Mouse (Mus musculus): ENCODE data around the gene Olfr356. TPM values are rescaled to one million over a fixed set of nuclear protein-coding genes. Genes with fewer than 3 reads are reported as not detected.

Olfr356 gene
- polyA plus RNA-seq (2015; fragmentation: Nextera tagmentation; extraction: Ambion mirVana) = not detected in 2 replicates

DNA sequence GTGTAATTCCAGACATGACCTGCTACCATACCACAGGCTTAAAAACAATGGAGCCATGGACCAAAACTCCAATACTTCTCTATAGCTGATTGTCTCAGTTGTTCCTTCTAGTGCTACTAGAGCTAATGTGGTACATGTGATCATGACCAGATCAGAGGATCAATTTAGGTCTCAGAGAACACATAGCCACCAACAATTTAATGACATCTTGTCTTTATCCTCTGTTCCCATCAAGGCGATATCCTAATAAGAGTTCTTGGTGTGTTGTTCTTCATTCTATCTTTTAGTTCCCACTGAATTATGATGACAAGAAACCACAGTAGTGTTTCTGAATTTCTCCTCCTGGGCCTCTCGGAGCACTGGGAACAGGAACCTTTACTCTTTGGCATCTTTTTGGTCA is at the start of gene Olfr356:
Gene Olfr356, plus strand, starts transcription at position 301 of the 400 bp plus-strand sequence.
- no peak for DNase-seq (ENCODE audit: low spot score)

DNA sequence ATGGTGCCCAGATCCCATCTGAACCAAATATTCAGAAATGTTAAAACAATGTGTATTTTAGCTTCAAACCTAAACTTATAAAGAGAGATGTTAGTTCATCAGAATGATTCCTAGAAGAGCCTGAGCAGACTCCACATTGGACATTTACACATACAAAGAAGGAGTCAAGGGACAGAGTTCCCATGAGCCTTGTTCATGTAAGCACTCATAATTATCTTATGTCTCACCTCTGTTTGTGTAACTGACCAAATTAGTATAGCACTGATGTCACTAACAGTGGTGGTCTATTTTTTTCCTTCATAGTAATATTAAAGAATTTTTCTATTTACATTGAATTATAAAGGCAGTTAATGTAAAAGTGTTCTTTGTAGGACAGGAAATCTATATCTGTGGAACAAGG is 44.1 kb upstream of the Olfr356 start, which contains the start of gene Olfr353:
Gene Olfr353, minus strand, starts transcription at position 101 of the 400 bp plus-strand sequence.
- no peak for DNase-seq (ENCODE audit: low spot score)

DNA sequence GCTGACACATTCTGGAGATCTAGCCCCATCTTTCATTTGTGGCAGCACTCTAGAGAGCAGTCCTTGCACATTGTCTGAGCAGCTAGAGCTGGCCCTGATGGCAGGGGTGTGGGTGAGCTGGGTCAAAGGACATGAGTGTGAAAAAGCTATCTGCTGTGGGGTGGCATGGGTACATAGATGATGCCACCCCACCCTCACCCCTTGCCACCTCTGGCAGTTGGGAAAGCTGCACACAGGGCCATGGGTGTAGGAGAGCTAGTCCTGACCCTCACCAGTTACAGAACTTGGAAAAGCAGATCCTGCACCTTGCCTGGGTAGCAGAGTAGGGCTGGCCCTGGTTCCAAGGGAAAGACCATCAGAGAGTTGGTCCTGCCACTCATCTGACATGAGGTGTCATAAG is 39.8 kb upstream of the Olfr356 start:
- no peak for DNase-seq (ENCODE audit: low spot score)

DNA sequence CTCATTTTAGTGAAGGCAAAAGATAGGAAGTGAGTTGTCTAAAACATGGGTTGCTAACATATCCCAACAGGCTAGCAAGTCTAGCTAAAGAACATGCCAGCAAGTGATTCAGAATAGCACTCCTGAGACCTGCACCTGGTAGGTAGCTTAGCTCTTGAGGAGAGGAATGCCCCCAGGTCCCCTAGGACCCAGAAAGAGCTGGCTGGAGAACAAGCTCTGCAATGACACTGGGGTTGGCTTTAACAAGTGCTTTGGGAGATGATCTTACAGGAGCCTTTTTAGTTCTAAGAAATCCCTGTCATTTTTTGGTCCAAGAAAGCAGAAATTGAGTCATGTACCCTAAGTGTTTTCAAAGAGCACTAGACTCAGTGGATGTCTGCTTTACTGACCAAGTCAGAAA is 31.5 kb upstream of the Olfr356 start, which contains the start of gene Olfr354:
Gene Olfr354, plus strand, starts transcription at position 301 of the 400 bp plus-strand sequence.
- DNase-seq (ENCODE audit: low spot score) = no peak

DNA sequence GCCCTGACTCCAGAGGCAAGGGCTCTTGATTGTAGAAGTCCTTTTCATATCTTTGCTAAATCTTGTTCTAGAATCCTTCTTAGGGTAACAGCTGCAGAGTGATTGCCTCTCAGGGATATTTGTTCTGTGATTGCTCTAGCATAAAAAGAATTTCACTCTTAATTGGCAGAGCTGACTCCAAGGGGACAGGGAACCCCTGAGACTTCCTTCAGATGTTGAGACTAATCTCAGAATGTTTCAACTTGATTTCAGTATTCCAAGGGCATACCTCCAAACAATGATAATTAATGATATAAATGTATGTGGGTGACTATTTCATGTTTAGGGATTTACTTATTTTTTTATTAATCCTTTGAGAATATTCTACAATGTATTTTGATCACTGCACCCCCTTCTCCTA is 8.1 kb upstream of the Olfr356 start, which contains the start of gene Olfr355:
Gene Olfr355, minus strand, starts transcription at position 101 of the 400 bp plus-strand sequence.
- DNase-seq (ENCODE audit: low spot score) = no peak

Other genes with a start within 250 kb of the Olfr356 start
- not detected in 2 replicates for gene Olfr347, start 205.2 kb upstream of the Olfr356 start, polyA plus RNA-seq (2015; fragmentation: Nextera tagmentation; extraction: Ambion mirVana)
- not detected in 2 replicates for gene Olfr348, start 152.8 kb upstream of the Olfr356 start, polyA plus RNA-seq (2015; fragmentation: Nextera tagmentation; extraction: Ambion mirVana)
- gene Olfr50, start 146.6 kb upstream of the Olfr356 start, polyA plus RNA-seq (2015; fragmentation: Nextera tagmentation; extraction: Ambion mirVana) = not detected in 2 replicates
- not detected in 2 replicates for gene Olfr3, start 120.1 kb upstream of the Olfr356 start, polyA plus RNA-seq (2015; fragmentation: Nextera tagmentation; extraction: Ambion mirVana)
- gene Olfr350, start 90.8 kb upstream of the Olfr356 start, polyA plus RNA-seq (2015; fragmentation: Nextera tagmentation; extraction: Ambion mirVana) = not detected in 2 replicates
- gene Olfr351, start 74.5 kb upstream of the Olfr356 start, polyA plus RNA-seq (2015; fragmentation: Nextera tagmentation; extraction: Ambion mirVana) = not detected in 2 replicates
- not detected in 2 replicates for gene Olfr352, start 68.7 kb upstream of the Olfr356 start, polyA plus RNA-seq (2015; fragmentation: Nextera tagmentation; extraction: Ambion mirVana)
- gene Olfr353, start 44.2 kb upstream of the Olfr356 start, polyA plus RNA-seq (2015; fragmentation: Nextera tagmentation; extraction: Ambion mirVana) = not detected in 2 replicates
- not detected in 2 replicates for gene Olfr354, start 31.4 kb upstream of the Olfr356 start, polyA plus RNA-seq (2015; fragmentation: Nextera tagmentation; extraction: Ambion mirVana)
- gene Olfr355, start 8.2 kb upstream of the Olfr356 start, polyA plus RNA-seq (2015; fragmentation: Nextera tagmentation; extraction: Ambion mirVana) = not detected in 2 replicates
- gene Olfr357, start 56.7 kb downstream of the Olfr356 start, polyA plus RNA-seq (2015; fragmentation: Nextera tagmentation; extraction: Ambion mirVana) = not detected in 2 replicates
- not detected in 2 replicates for gene Olfr358, start 72.2 kb downstream of the Olfr356 start, polyA plus RNA-seq (2015; fragmentation: Nextera tagmentation; extraction: Ambion mirVana)
- gene Olfr360, start 128.6 kb downstream of the Olfr356 start, polyA plus RNA-seq (2015; fragmentation: Nextera tagmentation; extraction: Ambion mirVana) = not detected in 2 replicates
- gene Olfr361, start 152.2 kb downstream of the Olfr356 start, polyA plus RNA-seq (2015; fragmentation: Nextera tagmentation; extraction: Ambion mirVana) = not detected in 2 replicates
- gene Olfr362, start 180.8 kb downstream of the Olfr356 start, polyA plus RNA-seq (2015; fragmentation: Nextera tagmentation; extraction: Ambion mirVana) = not detected in 2 replicates
- not detected in 2 replicates for gene Olfr364-ps1, start 202.2 kb downstream of the Olfr356 start, polyA plus RNA-seq (2015; fragmentation: Nextera tagmentation; extraction: Ambion mirVana)